Comparison of ENCODE assay signal across 8 mouse cellular contexts in the genomic region with DNA sequence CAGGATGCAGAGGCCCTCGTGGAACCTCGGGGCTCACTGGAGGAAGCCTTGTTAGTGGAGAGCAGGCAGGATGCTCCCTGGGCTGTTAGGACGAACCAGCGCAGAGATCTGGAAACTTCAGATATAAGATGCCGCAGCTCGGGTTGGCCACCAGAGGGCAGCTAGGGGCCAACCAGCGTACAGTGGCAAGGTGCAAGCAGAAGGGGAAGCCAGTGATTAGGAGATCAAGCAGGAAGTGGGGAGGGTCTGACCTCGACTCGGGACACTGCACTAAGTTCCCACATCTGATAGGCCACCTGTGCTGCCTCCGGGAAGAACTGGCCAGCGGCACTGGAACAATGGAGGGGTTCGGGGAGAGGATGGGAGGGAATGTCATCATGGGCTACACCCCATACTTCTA. TPM values are rescaled to one million over a fixed set of nuclear protein-coding genes. Genes with fewer than 3 reads are reported as not detected.
DNase-seq lines count a peak whose midpoint lies in the region; TF ChIP-seq lines count a peak whose summit lies in the region.

No protein-coding gene starts in this region.

- H3K27ac ChIP-seq in kidney, adult 2 months (ENCODE audit: insufficient read depth, low read depth, low read length): no peak overlapping the region

- 6% methylated on average over 12 of the region's 12 CpGs for WGBS in kidney, adult 2 months

- DNase-seq in 3T3-L1 (ENCODE audit: low read depth, low spot score): peak; percentile 56
- DNase-seq in adrenal gland, adult 18-20 months (ENCODE audit: low spot score in 2 of 2): peak; percentile 47 to 52
- DNase-seq in embryo, embryonic 9.5 days (ENCODE audit: extremely low spot score): peak; percentile 64
- peak; percentile 47 to 63 for DNase-seq in heart, adult 9 months (ENCODE audit: low spot score in 2 of 2)
- peak; percentile 68 for DNase-seq in kidney, adult 2 months
- DNase-seq in liver: peak; percentile 58
- DNase-seq in monocyte, adult 2 months (ENCODE audit: low read depth in 1 of 2, low spot score in 2 of 2): peak; percentile 17 to 44
- peak; percentile 50 to 76 for DNase-seq in spleen, postnatal 4 days (ENCODE audit: low spot score in 2 of 2)

- no peaks in the 10 kb centered on the region for H3K4me1 ChIP-seq in kidney, adult 2 months (ENCODE audit: control insufficient read depth, insufficient read depth, low read length)

- no peak overlapping the region for H3K4me3 ChIP-seq in kidney, adult 2 months (ENCODE audit: insufficient read depth, low read depth, low read length)

- TF ChIP-seq CTCF in kidney, adult 2 months (conservative IDR thresholded peaks at IDR 0.05; ENCODE audit: insufficient read depth, insufficient read length, low read depth, low read length): peak; percentile 86

- H3K36me3 ChIP-seq in kidney, adult 2 months (ENCODE audit: control insufficient read depth, insufficient read depth, low read length): peaks cover 2% of the 10 kb centered on the region; the same call in 1 of the 2 replicates

- TF ChIP-seq POLR2A in kidney, adult 2 months (IDR thresholded peaks at IDR 0.05; ENCODE audit: low read depth, low read length): no peak

- no peaks in the 10 kb centered on the region for H3K27me3 ChIP-seq in kidney, adult 2 months (replicated peaks; ENCODE audit: control insufficient read depth, insufficient read depth, low read length)

RNA-seq across cellular contexts. Expression of a gene that starts 35.0 kb away (rescaled TPM):
- 100 to 1,000 TPM; 123 to 197 TPM for total RNA-seq in adrenal gland, adult 18-20 months (2021)
- polyA plus RNA-seq in kidney, adult 2 months (2012; rRNA removed): 76.5 and 87.9 TPM in 2 replicates

RNA-seq across cellular contexts. Expression of a gene that starts 35.6 kb away (rescaled TPM):
- total RNA-seq in adrenal gland, adult 18-20 months (2021): 10 to 100 TPM; 63.7 to 85.8 TPM
- polyA plus RNA-seq in kidney, adult 2 months (2012; rRNA removed): 19.1 and 20.6 TPM in 2 replicates
